Mouse (Mus musculus) lung, postnatal 0 days (tissue): ENCODE measurements at regions not wholly inside any gene's neighbourhood (a gene's known extent, or its start where the extent isn't known, plus 50 kb on each side); places are given as distances from the start of the nearest gene placed in this dataset.

ENCODE experiments used
- ATAC-seq: fragments of 200-750 bp; cut with Nextera tagmentation; 2 replicates; pipeline ENCODE4 v1.8.0; 2017; ENCODE audit warnings: moderate library complexity
- DNase-seq: peaks from one replicate; pipeline ENCODE4 v3.0.0-alpha.2; 2016; ENCODE audit warnings: low spot score
- H3K27ac ChIP-seq: fragments of 300-500 bp; sonication (generic); 2 replicates; pipeline ENCODE4 v1.5.1; 2014; ENCODE audit warnings: antibody characterized with exemption, mild to moderate bottlenecking, low read length, mixed read lengths
- H3K27me3 ChIP-seq: fragments of 300-500 bp; sonication (generic); replicated peaks from 2 replicates; pipeline ENCODE4 v1.6.1; 2014; ENCODE audit warnings: low read length, mixed read lengths; ENCODE audit not compliant: insufficient read depth
- H3K36me3 ChIP-seq: fragments of 300-500 bp; sonication (generic); 2 replicates; pipeline ENCODE4 v1.6.1; 2014; ENCODE audit warnings: low read length, mixed read lengths; ENCODE audit not compliant: insufficient read depth
- H3K4me1 ChIP-seq: fragments of 300-500 bp; sonication (generic); 2 replicates; pipeline ENCODE4 v1.6.1; 2014; ENCODE audit warnings: antibody characterized with exemption, low read depth, low read length, mixed read lengths; ENCODE audit not compliant: insufficient read depth
- H3K4me2 ChIP-seq: fragments of 300-500 bp; sonication (generic); replicated peaks from 2 replicates; pipeline ENCODE4 v1.6.1; 2014; ENCODE audit warnings: low read depth, mild to moderate bottlenecking, low read length, moderate library complexity, mixed read lengths
- H3K4me3 ChIP-seq: fragments of 300-500 bp; sonication (generic); 2 replicates; pipeline ENCODE4 v1.5.1; 2014; ENCODE audit warnings: low read depth, low read length
- H3K9ac ChIP-seq: fragments of 300-500 bp; sonication (generic); replicated peaks from 2 replicates; pipeline ENCODE4 v1.6.1; 2014; ENCODE audit warnings: low read depth, mild to moderate bottlenecking
- H3K9me3 ChIP-seq: fragments of 300-500 bp; sonication (generic); 2 replicates; pipeline ENCODE4 v1.6.1; 2016; ENCODE audit warnings: low read length, mixed read lengths
- CTCF ChIP-seq: IDR thresholded peaks from 2 replicates; pipeline ENCODE4 v1.5.1; 2016; ENCODE audit warnings: antibody characterized with exemption, mild to moderate bottlenecking
- EP300 ChIP-seq: IDR thresholded peaks from 2 replicates; pipeline ENCODE4 v1.6.1; 2016; ENCODE audit warnings: antibody characterized with exemption, mild to moderate bottlenecking, control low read depth
- WGBS: fragments of 180-500 bp; shearing (Covaris S2); extraction: QIAGEN DNeasy Blood & Tissue Kit; methylation state at CpG from one replicate; pipeline ENCODE4 v1.1.7; 2014; 5-methylcytosine and 5-hydroxymethylcytosine counted together

DNA sequence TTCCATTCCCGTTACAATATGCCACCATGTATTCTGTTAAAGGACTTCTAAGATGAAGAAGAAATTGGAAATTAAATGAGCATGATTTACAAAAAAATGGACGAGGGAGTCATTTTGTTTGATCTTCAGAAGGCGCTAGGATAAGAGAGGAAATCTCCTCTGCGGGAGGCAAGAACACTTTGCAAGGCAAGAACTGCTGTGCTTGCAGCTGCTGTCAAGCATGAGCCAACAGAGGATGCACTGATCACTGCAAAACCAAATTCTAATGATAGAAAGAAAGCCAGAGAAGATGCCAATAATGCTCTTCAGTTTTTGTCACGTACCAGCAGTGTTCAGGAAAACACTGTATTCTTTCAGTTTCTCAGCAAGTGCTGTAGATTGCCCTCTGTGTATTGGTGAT, 279.2 kb upstream of the Hs3st1 start:
- DNase-seq (no peak), ATAC-seq (no peak)
- Histone ChIP-seq H3K4me2 (no peak overlapping the region), H3K4me1 (no peaks in the 10 kb centered on the region), H3K36me3 (no peaks in the 10 kb centered on the region), H3K9me3 (no peaks in the 10 kb centered on the region), H3K4me3 (no peak overlapping the region), H3K9ac (no peak overlapping the region), H3K27ac (no peak overlapping the region), H3K27me3 (no peaks in the 10 kb centered on the region)
- TF ChIP-seq CTCF (no peak), EP300 (no peak)
- WGBS = 78% methylated on average over 5 of the region's 5 CpGs

DNA sequence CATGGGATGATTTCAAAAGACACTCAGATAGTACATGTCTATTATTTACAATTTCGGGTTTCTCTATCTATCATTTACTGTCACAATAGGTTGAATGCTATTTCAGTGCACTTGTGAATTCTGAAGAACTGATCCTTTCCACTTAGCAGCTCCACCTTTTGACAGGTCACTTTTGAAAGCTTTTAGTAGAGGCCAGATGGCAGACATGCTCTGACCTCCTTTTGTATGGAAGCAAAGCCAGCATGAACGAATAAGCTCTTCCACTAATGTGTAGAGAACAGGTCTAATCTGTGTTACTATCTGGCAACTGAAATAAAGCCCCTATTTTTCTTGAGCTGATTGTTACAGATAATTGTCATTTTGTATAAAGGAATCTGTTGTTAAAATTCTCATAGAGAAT, 278.4 kb upstream of the Hs3st1 start:
- H3K4me1 ChIP-seq = no peaks in the 10 kb centered on the region
- no peak overlapping the region for H3K27ac ChIP-seq
- DNase-seq = no peak
- no peaks in the 10 kb centered on the region for H3K27me3 ChIP-seq
- ATAC-seq = no peak
- no peak for TF ChIP-seq CTCF
- TF ChIP-seq EP300 = no peak
- WGBS = 66% methylated on average over 2 of the region's 2 CpGs
- H3K9me3 ChIP-seq = no peaks in the 10 kb centered on the region
- no peak overlapping the region for H3K4me3 ChIP-seq
- H3K4me2 ChIP-seq = no peak overlapping the region
- H3K36me3 ChIP-seq = no peaks in the 10 kb centered on the region
- H3K9ac ChIP-seq = no peak overlapping the region

DNA sequence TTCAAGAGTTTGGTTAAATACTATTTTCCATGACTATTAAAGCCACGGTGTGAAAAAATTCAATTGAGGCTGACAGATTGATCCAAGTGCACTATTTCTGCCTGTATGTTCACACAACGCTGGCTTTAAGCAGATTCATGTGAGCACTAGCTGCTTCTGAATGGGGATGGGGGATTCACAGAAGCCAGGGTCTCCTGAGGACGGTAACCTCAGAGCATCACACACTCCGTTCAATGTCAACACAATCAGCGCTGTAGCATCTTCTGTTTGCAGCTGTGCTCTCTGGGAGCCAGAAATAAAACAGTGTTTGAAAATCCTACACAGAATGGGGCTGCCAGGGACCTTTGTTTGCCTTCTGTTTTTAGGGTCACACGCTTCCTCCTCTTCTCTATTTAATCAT, 275.0 kb upstream of the Hs3st1 start:
- Histone ChIP-seq H3K4me2 (no peak overlapping the region), H3K27ac (no peak overlapping the region), H3K9ac (no peak overlapping the region), H3K36me3 (no peaks in the 10 kb centered on the region), H3K9me3 (no peaks in the 10 kb centered on the region), H3K27me3 (no peaks in the 10 kb centered on the region), H3K4me3 (no peak overlapping the region), H3K4me1 (no peaks in the 10 kb centered on the region)
- DNase-seq (no peak), ATAC-seq (no peak)
- 73% methylated on average over 6 of the region's 6 CpGs for WGBS
- TF ChIP-seq CTCF (no peak), EP300 (no peak)

DNA sequence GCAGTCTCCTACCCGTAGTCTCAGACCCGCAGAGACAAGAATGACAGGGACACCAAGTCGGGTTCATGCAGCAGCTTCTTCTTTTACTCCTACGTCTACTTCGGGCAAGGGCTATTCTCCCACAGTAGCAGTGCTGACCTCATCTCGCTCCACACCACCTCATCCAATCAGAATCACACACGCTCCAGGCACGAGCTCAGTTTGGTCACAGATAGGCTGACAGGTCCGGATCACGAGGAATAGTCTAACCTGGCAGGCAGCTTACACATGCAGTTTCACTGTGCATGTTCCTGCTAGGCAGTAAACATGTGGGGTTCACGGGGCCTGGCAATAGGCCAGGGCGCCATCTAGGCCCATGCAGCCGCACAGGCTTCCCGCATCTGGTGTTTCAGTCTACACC, 260.7 kb upstream of the Hs3st1 start:
- WGBS = 81% methylated on average over 14 of the region's 14 CpGs
- H3K27me3 ChIP-seq = no peaks in the 10 kb centered on the region
- TF ChIP-seq EP300 (no peak), CTCF (no peak)
- no peak overlapping the region for H3K4me2 ChIP-seq
- DNase-seq = no peak
- H3K27ac ChIP-seq = no peak overlapping the region
- no peaks in the 10 kb centered on the region for H3K4me1 ChIP-seq
- H3K36me3 ChIP-seq = no peaks in the 10 kb centered on the region
- H3K9me3 ChIP-seq = no peaks in the 10 kb centered on the region
- H3K9ac ChIP-seq = no peak overlapping the region
- no peak for ATAC-seq
- no peak overlapping the region for H3K4me3 ChIP-seq

DNA sequence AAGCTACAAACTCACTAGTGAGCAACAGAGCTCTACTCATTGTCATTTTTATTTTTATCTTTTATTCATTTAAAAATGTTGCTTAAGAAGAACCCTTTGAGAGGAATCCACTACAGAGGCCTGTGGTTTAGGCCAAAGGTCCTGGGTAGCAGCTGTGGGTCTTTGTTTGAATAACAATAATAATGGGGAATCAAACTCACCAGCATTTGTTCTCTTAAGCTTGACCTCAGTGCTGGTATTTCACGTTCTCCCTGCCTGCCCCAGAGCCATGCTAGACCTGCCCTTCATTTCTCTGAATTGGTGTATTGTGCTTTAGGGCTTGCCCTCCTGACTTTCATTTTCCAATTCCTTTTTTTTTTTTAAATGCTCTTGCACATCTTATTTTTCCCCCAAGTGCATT, 232.8 kb upstream of the Hs3st1 start:
- Histone ChIP-seq H3K4me1 (no peaks in the 10 kb centered on the region), H3K9ac (no peak overlapping the region), H3K36me3 (no peaks in the 10 kb centered on the region), H3K27me3 (no peaks in the 10 kb centered on the region), H3K27ac (no peak overlapping the region), H3K4me2 (no peak overlapping the region), H3K4me3 (no peak overlapping the region), H3K9me3 (no peaks in the 10 kb centered on the region)
- no peak for DNase-seq
- WGBS = 24% methylated on average over 1 of the region's 1 CpGs
- no peak for ATAC-seq
- TF ChIP-seq EP300 (no peak), CTCF (no peak)

DNA sequence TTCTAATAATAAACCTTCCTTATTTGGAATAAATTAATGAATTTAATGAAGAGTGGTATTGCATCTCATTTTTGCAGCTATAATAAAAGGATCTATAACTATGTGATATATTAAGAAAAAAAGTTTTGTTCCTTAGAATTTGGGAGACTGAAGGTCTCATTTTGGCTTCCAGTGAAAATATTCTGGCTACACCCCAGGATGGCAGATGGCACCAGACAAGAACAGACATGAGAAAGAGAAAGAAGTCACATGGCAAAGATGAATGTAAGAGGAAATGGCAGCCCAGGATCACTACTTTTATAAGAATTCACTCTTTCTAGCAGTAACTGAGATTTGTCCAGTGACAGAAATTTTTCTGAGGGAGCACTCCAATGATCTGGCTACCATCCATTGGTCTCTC, 209.1 kb upstream of the Hs3st1 start:
- Histone ChIP-seq H3K9me3 (no peaks in the 10 kb centered on the region), H3K27me3 (no peaks in the 10 kb centered on the region), H3K36me3 (no peaks in the 10 kb centered on the region), H3K27ac (no peak overlapping the region), H3K4me3 (no peak overlapping the region), H3K4me1 (no peaks in the 10 kb centered on the region), H3K9ac (no peak overlapping the region), H3K4me2 (no peak overlapping the region)
- no peak for DNase-seq
- no peak for ATAC-seq
- TF ChIP-seq EP300 = no peak
- TF ChIP-seq CTCF = no peak

DNA sequence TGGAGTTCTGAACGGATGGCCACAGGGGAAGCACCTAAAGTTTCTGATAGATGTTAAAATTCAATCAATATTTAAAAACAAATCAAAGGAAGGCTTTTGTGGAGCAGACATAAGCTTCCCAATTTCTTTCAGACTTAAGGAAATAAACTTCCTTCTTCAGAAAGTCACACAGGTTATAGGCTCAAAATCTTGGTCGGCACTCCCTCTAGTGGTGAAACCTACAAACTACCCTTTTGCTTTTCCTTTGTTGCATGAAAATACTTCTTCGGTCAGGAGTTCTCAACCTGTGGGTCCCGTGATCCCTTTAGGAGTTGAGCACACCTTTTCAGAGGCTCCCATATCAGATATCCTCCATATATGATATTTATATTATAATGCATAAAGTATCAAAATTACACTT, 205.7 kb upstream of the Hs3st1 start:
- H3K27me3 ChIP-seq = no peaks in the 10 kb centered on the region
- H3K36me3 ChIP-seq = no peaks in the 10 kb centered on the region
- no peaks in the 10 kb centered on the region for H3K9me3 ChIP-seq
- H3K4me3 ChIP-seq = no peak overlapping the region
- no peak overlapping the region for H3K27ac ChIP-seq
- no peak overlapping the region for H3K9ac ChIP-seq
- H3K4me2 ChIP-seq = no peak overlapping the region
- TF ChIP-seq CTCF (peak; percentile 76), EP300 (no peak)
- ATAC-seq (no peak), DNase-seq (peak; percentile 51)
- H3K4me1 ChIP-seq = no peaks in the 10 kb centered on the region
- WGBS = 25% methylated on average over 4 of the region's 4 CpGs
